20 mouse cellular contexts compared by ENCODE assay signal in the genomic region with DNA sequence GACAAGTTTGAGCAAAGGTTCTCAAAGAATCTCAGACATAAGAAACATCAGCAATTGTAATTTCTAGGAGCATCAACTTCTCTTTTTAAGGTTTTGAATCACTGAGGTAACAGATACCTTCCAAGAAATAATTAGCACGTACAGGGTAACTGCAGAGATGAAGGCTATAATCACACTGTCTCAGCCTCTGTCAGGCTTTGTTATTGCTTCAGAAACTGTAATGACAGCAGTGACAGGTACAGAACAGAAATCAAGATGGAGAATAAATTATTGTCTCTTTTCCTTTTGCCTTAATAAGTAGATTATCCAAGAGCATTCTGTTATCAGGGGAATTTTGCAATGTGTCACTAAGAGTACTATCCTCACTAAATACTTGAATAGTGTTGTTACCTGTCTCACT.
DNase-seq lines count a peak whose midpoint lies in the region; ATAC-seq and TF ChIP-seq lines count a peak whose summit lies in the region.
"Had no signal": no experiment of that assay in that cellular context is flagged by ENCODE, and none has a peak within 500 bp of the region (broad histone marks: within the 10 kb centered on the region; RNA-seq: fewer than 3 reads in every experiment).

No protein-coding gene starts in this region.

- no peak overlapping the region for H3K9ac ChIP-seq in forebrain, embryonic 14.5 days (ENCODE audit: low read length)
- no peak overlapping the region for H3K9ac ChIP-seq in forebrain, postnatal 0 days
- no peak overlapping the region for H3K9ac ChIP-seq in liver, embryonic 12.5 days
- H3K9ac ChIP-seq: embryonic facial prominence, embryonic 13.5 days; embryonic facial prominence, embryonic 15.5 days had no signal

- TF ChIP-seq CTCF in brain, embryonic 14.5 days (IDR thresholded peaks at IDR 0.05; ENCODE audit: borderline replicate concordance, extremely low read depth, insufficient read depth, insufficient read length) = no peak
- TF ChIP-seq CTCF in forebrain, postnatal 0 days (IDR thresholded peaks at IDR 0.05; ENCODE audit: low read depth) = no peak

- H3K27ac ChIP-seq in forebrain, embryonic 14.5 days (ENCODE audit: low read depth, low read length) = no peak overlapping the region
- H3K27ac ChIP-seq in forebrain, embryonic 10.5 days = no peak overlapping the region
- H3K27ac ChIP-seq in forebrain, postnatal 0 days (ENCODE audit: low read depth, low read length) = no peak overlapping the region
- H3K27ac ChIP-seq in liver, embryonic 12.5 days = no peak overlapping the region
- H3K27ac ChIP-seq: embryonic facial prominence, embryonic 13.5 days; embryonic facial prominence, embryonic 15.5 days had no signal

- no peaks in the 10 kb centered on the region for H3K9me3 ChIP-seq in forebrain, embryonic 14.5 days (replicated peaks; ENCODE audit: control insufficient read depth, low read length)
- no peaks in the 10 kb centered on the region for H3K9me3 ChIP-seq in forebrain, embryonic 10.5 days
- H3K9me3 ChIP-seq in forebrain, postnatal 0 days (ENCODE audit: low read length) = no peaks in the 10 kb centered on the region
- H3K9me3 ChIP-seq in liver, embryonic 12.5 days (replicated peaks) = no peaks in the 10 kb centered on the region
- H3K9me3 ChIP-seq: embryonic facial prominence, embryonic 13.5 days; embryonic facial prominence, embryonic 15.5 days had no signal

- no peaks in the 10 kb centered on the region for H3K27me3 ChIP-seq in forebrain, embryonic 14.5 days (replicated peaks; ENCODE audit: control insufficient read depth, insufficient read depth, low read length)
- no peaks in the 10 kb centered on the region for H3K27me3 ChIP-seq in forebrain, embryonic 10.5 days (ENCODE audit: poor library complexity, severe bottlenecking)
- no peaks in the 10 kb centered on the region for H3K27me3 ChIP-seq in forebrain, postnatal 0 days (ENCODE audit: insufficient read depth, low read length)
- H3K27me3 ChIP-seq in liver, embryonic 12.5 days (replicated peaks) = no peaks in the 10 kb centered on the region
- H3K27me3 ChIP-seq: embryonic facial prominence, embryonic 13.5 days; embryonic facial prominence, embryonic 15.5 days had no signal

- ATAC-seq in forebrain, embryonic 14.5 days = peak; percentile 54; the same call in 1 of the 2 replicates
- peak; percentile 98 for ATAC-seq in forebrain, postnatal 0 days
- ATAC-seq in liver, embryonic 12.5 days = no peak
- no peak for ATAC-seq in megakaryocyte, adult 5-6 weeks (ENCODE audit: poor library complexity, severe bottlenecking)

- 58% methylated on average over 1 of the region's 1 CpGs for WGBS in forebrain, embryonic 14.5 days
- WGBS in forebrain, embryonic 10.5 days = 75% methylated on average over 1 of the region's 1 CpGs
- 51% methylated on average over 1 of the region's 1 CpGs for WGBS in forebrain, postnatal 0 days
- WGBS in liver, embryonic 12.5 days (ENCODE audit: insufficient replicate concordance) = 54% methylated on average over 1 of the region's 1 CpGs

- H3K4me1 ChIP-seq in forebrain, embryonic 14.5 days (ENCODE audit: control insufficient read depth, insufficient read depth, low read length) = no peaks in the 10 kb centered on the region
- no peaks in the 10 kb centered on the region for H3K4me1 ChIP-seq in forebrain, embryonic 10.5 days
- no peaks in the 10 kb centered on the region for H3K4me1 ChIP-seq in forebrain, postnatal 0 days (ENCODE audit: insufficient read depth)
- no peaks in the 10 kb centered on the region for H3K4me1 ChIP-seq in liver, embryonic 12.5 days
- H3K4me1 ChIP-seq: embryonic facial prominence, embryonic 13.5 days; embryonic facial prominence, embryonic 15.5 days had no signal

- no peak for TF ChIP-seq POLR2A in brain, embryonic 14.5 days (IDR thresholded peaks at IDR 0.05; ENCODE audit: borderline replicate concordance, extremely low read depth, insufficient read depth, insufficient read length, poor library complexity, severe bottlenecking)

- no peak overlapping the region for H3K4me3 ChIP-seq in forebrain, embryonic 14.5 days (ENCODE audit: low read depth, low read length)
- no peak overlapping the region for H3K4me3 ChIP-seq in forebrain, embryonic 10.5 days
- no peak overlapping the region for H3K4me3 ChIP-seq in forebrain, postnatal 0 days (ENCODE audit: low read depth, low read length)
- H3K4me3 ChIP-seq in liver, embryonic 12.5 days = no peak overlapping the region
- H3K4me3 ChIP-seq: embryonic facial prominence, embryonic 13.5 days; embryonic facial prominence, embryonic 15.5 days; erythroblast, embryonic 14.5 days had no signal

- no peaks in the 10 kb centered on the region for H3K36me3 ChIP-seq in forebrain, embryonic 14.5 days (ENCODE audit: control insufficient read depth, insufficient read depth, low read length)
- H3K36me3 ChIP-seq in forebrain, embryonic 10.5 days (replicated peaks) = no peaks in the 10 kb centered on the region
- no peaks in the 10 kb centered on the region for H3K36me3 ChIP-seq in forebrain, postnatal 0 days (ENCODE audit: insufficient read depth)
- H3K36me3 ChIP-seq in liver, embryonic 12.5 days = no peaks in the 10 kb centered on the region
- H3K36me3 ChIP-seq: embryonic facial prominence, embryonic 13.5 days; embryonic facial prominence, embryonic 15.5 days had no signal

- peak; percentile 34 for DNase-seq in forebrain, embryonic 14.5 days (ENCODE audit: low spot score)
- no peak for DNase-seq in forebrain, embryonic 10.5 days (ENCODE audit: extremely low spot score, low spot score)
- peak; percentile 21 for DNase-seq in brain, adult 2 months (ENCODE audit: low read depth, low spot score)
- peak; percentile 57 for DNase-seq in brain, embryonic 14.5 days (ENCODE audit: low read depth)
- peak; percentile 10 for DNase-seq in forebrain, postnatal 0 days
- DNase-seq: adrenal gland, adult 2 months; adrenal gland, postnatal 10 days; adrenal gland, postnatal 25 days; cerebellum, adult 11 months; cerebellum, adult 18-20 months; cerebellum, adult 8-10 months; cerebellum, adult 9-11 months; cerebellum, postnatal 14 days; cerebellum, postnatal 36 days; embryo, embryonic 11 days had no signal

- H3K4me2 ChIP-seq in forebrain, embryonic 14.5 days (ENCODE audit: low read length) = no peak overlapping the region
- H3K4me2 ChIP-seq in forebrain, postnatal 0 days (ENCODE audit: low read depth) = no peak overlapping the region
- no peak overlapping the region for H3K4me2 ChIP-seq in liver, embryonic 12.5 days
- H3K4me2 ChIP-seq: embryonic facial prominence, embryonic 13.5 days; embryonic facial prominence, embryonic 15.5 days had no signal

Comparison
In these comparisons a context has a peak if more than half of its experiments do, and no peak if none do; other contexts are left out.
1. ATAC-seq: peak in forebrain, embryonic 14.5 days (single experiment) and forebrain, postnatal 0 days (single experiment); none in liver, embryonic 12.5 days (single experiment) and megakaryocyte, adult 5-6 weeks (single experiment).